Mouse (Mus musculus): Measurements from ENCODE around the gene Oxsr1.

Gene Oxsr1

GRCm38 (mm10) chr9:119212996-119213395, 109.2 kb downstream of the Oxsr1 start:
- DNase-seq = no peak

DNA sequence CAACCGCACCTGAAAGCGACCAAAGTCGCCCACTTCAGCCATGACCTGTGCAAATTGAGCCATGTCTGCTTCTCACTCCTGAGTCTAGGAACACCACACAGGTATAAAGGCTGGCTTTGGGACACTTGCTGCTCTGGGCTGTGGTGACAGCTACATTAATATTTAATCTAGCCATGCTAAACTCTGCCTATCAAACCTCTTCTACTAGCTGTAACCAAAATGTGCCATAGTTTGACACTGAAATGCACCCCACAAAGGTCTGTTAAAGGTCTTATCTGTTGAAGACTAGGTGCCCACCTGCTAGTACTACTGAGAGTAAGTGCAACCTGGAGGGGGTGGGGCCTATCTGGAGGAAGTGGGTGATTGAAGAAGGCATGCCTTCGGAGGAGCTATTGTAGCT, 113.2 kb downstream of the Oxsr1 start, which contains the start of gene Slc22a13:
Gene Slc22a13 (minus strand): TSS at position 101 of the 400 bp plus-strand sequence.
- no peak for DNase-seq

DNA sequence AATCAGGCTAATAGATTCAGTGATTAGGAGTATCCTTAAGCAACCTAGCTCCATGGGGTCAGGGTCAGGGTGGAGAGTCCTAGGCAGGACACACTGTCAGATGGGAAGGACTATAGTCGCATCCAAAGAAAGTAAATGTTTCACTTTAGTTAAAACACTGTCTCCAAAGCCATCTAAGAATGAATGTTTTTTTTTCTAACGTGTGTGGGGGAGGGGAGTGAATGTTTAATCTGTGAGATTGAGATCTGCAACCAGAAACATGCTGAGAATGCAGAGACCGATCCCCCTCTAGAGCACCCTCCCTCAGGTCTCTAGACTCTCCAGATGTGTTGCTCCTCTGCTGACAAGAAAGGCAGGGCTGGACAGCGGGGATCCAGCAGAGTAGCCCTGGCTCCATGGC, 115.1 kb downstream of the Oxsr1 start:
- peak; percentile 64 to 79 for DNase-seq

GRCm38 (mm10) chr9:119206666-119207065, 115.6 kb downstream of the Oxsr1 start:
- DNase-seq = peak in 1 of 2 experiments; percentile 75

GRCm38 (mm10) chr9:119205756-119206155, 116.5 kb downstream of the Oxsr1 start:
- peak in 1 of 2 experiments; percentile 76 for DNase-seq

- no peak for DNase-seq
Measured at GRCm38 (mm10) chr9:119203617-119204016, 118.6 kb downstream of the Oxsr1 start.

DNA sequence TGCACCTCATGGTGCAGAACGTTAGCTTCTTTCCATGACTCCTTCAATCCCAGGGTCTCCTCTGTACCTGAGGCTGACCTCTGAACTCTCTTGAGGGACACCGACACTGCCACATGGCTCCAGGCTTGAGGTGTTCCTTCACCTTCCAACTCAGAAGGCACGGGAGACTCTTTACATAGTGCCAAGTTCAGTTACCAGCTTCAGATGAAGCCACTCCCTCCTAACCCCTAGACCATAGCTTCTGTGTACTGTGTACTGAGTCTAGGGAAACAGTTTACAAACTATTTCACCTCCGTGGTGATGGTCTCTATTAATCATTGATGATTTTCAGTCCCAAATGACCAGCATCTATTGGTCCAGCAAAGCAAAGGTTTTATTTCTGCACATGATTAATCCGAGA, 120.6 kb downstream of the Oxsr1 start:
- DNase-seq = peak in 1 of 2 experiments; percentile 54

DNA sequence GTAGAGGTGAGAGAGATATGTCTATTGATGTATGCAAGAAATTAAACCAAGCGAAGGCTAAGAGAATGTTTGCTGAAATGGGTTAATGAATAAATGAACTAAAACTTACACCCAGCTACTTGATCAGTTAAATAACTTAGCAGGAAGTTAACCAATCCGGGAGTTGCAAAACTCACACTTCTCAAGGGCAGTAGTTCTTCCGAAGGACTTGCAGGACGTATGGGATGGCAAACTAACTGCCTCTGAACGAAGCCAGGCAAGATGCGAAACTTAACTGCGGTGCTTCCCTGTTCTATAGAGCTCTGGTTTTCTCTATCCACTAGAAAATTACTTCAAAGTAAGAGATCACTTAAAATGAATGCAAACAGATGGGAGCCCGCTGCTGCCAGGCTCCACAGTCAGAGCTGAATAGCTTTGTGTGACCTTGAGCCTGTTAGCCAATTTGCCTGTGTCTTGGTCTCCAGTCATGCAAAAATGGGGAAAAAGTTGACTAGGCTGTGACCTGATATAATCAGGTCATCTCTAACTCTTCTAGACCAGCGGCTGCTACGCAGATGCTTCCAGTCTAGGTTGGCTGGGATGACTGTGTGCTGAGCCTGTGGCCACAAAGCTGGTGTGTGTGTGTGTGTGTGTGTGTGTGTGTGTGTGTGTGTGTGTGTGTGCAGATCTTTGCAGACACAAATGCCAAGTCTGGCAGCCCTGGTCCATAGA, 122.9 kb downstream of the Oxsr1 start:
- DNase-seq = peak in 1 of 2 experiments; percentile 63

DNA sequence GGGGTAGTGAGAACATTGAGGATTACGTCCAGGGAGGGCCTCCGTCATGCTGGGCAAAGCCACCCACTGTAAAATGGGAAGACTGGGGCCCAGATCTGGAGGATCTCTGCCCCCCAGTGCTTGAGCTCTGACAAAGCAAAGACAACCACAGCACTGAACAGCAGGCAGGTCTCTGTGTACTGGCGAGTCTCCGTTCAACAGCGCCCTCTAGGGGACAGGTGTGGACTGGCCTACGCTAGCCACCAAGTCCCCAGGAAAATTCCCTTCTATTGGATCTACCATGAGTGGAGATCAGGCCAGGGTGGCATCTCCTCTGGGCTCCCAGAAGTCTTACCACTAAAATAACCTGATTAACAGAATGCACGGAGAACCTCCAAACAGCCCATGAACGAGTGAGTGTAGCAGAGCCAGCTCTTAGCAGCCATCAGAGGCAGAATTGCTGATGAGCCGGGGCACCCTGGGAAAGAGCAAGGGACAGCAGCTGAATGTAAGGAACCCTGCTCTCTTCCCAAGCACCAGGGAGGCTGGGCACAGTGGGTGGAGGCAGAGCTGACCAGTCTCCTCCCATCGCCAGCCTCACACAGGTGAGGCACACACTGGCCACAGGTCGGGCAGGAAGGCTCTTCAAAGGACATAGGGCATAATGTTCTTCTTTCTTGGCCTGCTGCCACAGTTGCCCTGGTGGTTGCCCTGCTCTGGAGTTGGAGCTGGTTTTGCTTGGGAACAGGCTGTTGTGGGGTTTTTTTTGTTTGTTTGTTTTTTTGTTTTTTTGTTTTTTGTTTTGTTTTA, 129.8 kb downstream of the Oxsr1 start:
- peak; percentile 84 to 93 for DNase-seq
